Mouse (Mus musculus) adrenal gland, adult (tissue): ENCODE measurements around the gene Utrn.

Experiments
- DNase-seq, 2 experiments: peaks; one replicate each; pipeline ENCODE4 v3.0.0; 2022 to 2023; ENCODE audit warnings: low spot score in 1 of 2; ENCODE audit not compliant: inconsistent age in 2 of 2

Utrn gene

DNA sequence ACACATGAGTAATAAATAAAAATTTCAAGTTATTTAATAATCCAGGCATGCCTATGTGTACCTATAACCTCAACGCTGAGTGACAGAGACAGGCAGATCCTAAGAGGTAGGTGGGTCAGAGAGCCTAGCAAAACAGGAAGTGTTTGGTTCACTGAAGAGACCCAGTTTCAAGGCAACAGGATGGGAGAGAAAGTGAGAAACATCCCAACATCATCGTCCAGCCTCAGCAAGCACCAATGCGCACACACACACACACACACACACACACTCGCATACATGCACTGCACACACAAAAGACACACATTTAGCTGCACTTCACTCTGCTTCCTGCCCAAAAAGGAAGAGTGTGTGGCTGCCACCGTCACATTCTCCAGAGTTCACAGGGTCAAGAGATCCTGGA, 27.7 kb downstream of the Utrn start:
- no peak for DNase-seq

DNA sequence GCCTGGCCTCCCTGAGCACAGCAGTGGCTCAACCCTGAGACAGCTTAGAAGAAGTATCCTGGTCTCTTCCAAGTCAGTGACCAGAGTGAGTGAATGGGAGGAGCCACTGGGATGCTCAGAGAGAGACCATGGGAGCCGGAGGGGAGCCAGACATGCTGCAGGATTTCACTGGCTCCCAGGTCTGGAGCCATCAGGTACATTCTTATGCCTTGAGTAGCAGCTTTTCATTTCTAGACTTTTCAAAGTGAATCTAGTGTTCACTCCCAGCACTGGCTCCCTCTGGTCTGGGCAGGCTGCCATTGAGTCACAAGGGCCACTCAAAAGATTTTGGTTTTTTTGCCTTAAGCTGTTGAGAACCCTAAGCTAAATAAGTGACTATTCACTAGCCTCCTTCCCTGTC, 31.5 kb downstream of the Utrn start:
- DNase-seq: peak in 1 of 2 experiments; percentile 67

DNA sequence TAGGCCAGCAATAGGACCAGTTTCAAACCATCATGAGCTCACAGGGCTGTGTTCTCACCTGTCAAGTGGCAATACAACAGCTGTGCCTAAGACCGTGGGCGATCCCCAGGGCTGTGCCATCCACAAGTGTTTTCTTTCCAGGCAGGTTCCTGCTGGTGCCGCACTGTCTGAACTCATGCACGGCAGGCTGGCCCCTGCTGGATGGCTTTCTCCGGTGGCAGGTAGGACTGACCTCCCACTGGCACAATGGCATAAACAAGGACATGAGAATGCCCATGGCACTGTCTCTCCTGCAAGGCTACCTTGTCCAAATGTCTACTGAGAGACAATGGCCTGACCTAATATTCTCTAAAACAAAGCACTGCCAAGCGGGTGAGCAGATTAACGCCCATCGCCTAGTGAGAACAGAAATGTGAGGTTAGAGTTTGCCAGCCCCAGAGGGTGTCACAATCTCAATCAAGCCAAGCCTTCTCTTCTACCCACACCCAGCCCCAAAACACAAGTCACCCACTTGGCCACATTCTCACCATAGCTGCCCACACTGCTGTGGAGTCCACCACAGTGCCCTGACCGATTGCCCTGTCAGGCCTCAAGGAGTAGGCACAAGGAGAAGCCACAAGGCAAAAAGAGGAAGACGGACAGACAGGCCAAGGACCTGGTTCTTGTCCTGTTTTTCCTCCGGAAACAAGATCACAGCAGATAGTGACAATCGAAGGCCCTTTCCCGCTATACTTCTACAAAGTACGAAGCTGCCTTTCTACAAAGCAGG, 32.9 kb downstream of the Utrn start:
- no peak for DNase-seq

DNA sequence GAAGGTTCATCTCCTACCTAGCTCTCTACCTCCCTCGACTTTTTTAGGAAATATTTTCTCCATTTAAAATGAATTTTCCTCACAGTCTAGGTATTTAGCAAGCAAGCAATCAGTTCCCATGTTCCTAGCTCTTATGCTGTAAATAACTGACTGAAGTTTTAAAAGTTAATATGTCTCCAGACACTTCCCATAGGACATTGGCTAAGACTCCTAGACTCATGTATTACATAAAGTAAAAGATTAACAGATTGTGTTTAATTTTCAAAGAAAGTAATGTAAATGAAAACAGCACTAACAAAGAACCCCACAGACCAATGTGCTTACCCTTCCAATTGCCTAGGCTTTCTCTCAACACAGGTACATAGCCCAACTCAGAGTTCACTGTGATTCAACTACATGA, 35.0 kb downstream of the Utrn start:
- no peak for DNase-seq

DNA sequence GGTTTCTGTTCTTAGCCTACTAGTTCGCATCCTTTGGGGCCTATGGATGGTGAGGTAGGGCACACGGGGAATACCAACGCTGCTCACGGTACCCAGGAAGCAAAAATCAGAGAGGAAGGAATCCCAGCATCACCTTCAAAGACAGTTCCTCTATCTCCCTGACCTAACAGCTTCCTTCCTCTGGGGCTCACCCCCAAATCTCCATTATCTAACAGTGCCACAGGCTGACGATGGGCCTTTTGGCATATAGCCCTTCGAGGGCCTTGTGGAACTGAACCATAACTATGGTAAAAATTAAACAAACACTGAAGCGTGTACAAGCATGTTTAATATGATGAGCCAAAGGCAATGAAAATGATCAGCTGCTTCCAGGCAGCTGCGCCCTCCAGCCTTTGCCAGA, 37.0 kb downstream of the Utrn start:
- no peak for DNase-seq

DNA sequence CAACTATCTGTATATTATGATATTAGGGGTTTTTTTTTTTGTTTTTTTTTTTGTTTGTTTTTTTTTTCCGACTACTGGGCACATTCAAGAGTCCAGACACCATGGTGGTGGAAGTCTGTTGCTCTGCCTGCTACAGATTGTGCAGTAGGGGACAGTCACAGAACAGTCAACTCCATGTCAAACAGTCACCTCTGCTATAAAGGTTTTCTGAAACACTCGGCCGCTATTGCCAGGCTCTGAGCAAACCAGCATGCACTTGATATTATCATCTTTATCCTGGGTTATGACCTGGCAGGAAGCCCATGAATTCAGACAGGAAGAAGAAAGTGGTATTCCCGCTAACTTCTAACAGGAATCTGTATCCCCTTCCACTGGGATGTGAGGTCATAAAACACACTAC, 41.4 kb downstream of the Utrn start:
- DNase-seq: peak in 1 of 2 experiments; percentile 69

DNA sequence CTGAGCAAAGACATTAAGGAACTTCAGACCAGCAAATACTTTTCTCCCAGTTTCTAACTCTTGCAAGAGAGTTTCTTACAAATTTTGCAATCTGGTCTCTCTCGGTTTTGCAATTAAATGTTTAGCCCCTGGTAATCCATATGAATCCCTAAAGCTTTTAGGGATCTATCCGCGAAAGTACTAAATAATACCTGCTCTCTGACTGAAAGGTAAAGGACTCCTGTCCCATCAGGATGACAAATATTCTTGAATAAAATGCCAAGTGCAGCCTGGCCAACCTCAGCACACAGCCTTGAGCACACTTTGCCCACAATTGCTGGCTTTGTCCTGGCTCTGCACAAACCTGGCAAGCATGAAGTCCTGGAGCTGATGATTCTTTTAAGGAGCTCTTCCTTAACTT, 41.9 kb downstream of the Utrn start:
- peak in 1 of 2 experiments; percentile 78 for DNase-seq

DNA sequence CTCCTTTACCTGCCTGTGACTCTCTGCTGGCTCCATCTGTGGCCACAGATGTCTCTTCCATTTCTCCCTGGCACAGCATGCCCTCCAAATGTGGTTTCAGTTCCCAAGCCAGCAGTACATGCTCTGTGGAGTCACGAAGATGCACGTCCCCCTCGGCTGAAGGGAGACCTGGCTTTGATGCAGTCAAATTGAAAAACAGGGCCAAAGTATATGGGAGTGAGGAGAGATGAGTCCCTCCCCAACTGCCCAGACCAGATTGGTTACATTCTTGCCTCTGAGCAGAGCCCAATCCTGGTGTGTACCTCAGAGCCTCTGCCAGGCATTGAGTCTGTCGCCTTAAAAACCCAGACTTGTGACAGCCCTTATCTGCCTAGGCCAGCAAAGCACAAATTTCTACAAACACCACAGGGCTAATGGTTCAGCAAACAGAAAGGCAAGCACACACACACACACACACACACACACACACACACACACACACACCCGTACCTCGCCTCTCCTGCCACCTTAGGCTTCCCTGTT, 42.3 kb downstream of the Utrn start:
- peak in 1 of 2 experiments; percentile 62 for DNase-seq

DNA sequence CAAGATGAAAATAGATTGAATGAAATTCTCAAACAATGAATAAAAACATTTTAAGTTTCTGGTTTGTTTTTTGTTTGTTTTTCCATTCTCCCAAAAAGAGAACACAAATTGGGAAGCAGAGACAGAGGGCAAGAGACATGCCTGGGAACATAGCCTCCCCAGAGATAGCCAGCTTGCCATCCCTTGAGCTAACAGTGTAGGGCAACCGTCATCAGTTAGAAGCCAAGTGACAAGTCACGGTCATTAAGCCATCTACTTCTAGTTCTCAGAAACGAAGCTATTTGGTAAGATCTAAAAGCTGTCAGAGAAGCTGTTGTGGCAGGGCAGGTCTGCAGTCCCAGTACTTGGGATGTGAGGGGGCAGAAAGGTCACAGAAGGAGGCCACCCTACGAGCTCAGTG, 44.8 kb downstream of the Utrn start:
- DNase-seq: peak in 1 of 2 experiments; percentile 70

DNA sequence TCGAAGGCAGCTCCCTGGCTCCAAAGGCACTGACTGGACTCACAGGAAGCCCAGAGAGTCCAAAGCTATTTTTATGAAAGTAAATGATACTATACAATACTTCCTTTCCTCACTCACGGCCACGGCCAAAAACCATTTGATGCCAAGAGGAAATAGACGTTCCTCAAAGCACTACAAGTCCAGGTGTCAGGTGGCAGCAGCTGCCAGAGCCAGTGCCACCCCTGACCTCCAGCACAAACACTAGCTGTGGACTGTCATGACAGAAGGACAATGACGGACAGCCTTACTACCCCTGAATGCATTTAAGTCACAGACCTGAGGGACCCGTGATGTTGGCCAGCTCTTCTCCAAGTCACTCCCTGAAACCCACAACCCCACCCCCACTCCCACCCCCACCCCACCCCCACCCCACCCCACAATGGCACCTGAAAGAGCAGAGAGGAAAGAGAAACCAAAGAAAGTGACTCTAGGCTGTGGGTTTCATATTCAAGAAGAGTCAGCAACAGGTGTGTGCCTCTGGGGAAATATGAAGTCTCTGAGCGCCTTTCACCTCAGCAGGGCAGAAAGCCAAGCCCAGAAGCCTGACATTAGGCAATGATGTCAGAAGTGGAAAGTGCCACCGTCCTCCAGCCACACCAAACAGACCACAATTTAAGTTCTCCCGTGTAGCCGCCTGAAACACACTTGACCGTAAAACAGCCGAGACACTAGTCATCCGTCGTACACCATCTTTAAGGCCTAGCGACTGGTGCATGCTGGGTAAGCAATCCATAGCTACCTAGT, 45.5 kb downstream of the Utrn start:
- DNase-seq: peak in 1 of 2 experiments; percentile 50

DNA sequence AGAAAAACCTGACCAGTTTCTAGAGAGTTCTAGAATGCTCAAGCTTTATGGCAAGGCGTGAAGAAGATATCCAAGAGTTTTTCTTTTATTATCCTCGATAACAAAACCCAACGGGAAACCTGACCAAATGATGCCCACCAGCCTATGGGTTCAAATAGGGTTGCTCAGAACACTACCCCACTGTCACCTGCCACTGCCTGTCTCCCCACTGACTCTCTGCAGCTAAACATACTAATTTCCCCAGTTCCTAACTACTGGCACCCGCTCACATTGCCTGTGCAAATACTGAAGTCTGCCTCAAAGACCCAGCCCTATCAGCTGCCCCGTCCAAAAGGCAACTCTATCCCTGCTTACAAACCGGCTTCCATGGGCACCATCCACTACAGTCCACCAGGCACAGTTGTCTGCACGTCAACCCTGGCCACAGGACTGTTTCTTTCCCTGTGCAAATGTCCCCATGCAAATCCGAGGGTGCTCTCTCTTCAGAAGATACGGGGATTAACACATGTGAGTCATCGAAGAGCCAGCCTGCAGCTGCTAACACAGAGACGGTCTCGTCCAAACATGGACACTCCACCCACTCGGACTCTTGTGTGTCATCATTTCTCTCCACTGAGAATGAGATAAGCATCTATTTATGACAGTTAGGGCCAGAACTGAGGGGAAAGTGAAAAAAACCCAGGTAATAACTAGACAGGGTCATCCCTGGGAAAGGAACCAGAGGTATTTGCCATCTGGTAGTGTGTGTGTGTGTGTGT, 48.0 kb downstream of the Utrn start:
- peak; percentile 75 to 88 for DNase-seq

DNA sequence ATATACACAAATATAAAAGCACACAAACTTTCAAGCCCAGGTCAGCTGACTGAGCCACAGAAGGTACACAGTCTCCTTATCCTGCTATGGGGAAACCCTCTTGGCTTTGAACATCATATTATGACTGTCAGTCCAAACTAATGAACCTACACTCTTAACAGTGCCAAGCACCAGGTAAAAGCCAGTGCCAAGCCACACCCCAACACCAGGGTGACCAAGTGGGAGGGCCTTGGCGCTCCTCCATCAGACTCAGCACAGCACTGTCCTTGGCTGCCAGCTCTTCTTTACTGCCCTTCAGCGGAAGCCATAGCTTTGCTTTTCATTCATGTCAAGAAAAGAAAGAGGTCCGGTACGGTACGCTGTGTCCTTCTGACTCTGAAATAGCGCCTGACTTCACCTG, 51.8 kb downstream of the Utrn start:
- peak; percentile 88 to 97 for DNase-seq

DNA sequence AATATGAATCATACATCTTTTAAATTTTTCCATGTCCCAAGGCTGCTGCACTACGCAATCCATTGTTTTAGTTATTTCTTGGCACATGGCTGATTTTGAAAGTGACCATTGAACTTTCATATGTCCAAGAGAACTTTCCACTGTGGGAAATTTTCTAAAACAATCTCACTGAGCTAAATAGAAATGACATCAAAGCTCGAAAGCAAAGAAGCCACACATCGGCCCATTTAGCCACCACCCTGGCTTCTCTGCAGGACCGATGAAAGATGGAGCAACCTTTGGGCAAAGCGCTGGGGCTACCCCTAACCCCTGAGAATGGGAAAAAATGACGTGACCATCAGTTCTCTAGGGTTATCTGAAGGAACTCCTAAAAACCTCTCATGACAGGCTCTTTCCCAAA, 52.6 kb downstream of the Utrn start:
- peak in 1 of 2 experiments; percentile 70 for DNase-seq

DNA sequence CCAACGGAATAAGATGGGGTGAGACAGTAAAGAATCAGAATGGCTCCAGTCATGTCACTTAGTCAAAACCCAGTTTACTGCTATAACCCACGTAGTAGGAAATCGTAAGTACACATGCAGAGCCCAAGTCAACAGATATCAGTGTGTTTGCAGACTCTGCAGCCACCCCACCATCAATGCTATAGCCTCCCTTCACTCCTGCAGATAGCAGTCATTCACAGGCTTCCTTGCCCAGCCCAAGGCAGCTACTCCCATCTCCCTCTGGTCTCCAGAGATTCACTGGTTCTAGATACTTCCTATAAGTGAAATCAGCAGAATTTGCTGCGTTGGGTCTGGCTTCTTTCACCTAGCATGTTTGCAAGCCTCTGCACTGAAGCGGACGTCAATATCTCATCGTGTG, 54.8 kb downstream of the Utrn start:
- no peak for DNase-seq

DNA sequence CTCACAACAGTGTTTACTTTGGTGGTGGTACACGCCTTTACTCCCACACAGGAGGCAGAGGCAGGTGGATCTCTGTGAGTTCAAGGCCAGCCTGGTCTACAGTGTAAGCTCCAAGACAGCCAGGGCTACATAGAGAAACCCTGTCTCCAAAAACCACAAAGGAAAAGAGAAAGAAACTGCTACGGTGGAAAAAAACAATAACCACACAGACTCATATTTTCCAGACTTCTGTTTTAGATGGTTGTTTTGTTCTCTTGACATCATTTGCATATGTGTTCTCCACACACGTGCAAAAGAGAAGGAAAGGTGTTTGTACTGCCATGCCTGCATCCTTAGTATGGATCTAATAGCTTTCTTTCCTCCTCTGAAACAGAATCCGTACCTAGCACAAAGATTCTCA, 55.3 kb downstream of the Utrn start:
- DNase-seq: no peak

DNA sequence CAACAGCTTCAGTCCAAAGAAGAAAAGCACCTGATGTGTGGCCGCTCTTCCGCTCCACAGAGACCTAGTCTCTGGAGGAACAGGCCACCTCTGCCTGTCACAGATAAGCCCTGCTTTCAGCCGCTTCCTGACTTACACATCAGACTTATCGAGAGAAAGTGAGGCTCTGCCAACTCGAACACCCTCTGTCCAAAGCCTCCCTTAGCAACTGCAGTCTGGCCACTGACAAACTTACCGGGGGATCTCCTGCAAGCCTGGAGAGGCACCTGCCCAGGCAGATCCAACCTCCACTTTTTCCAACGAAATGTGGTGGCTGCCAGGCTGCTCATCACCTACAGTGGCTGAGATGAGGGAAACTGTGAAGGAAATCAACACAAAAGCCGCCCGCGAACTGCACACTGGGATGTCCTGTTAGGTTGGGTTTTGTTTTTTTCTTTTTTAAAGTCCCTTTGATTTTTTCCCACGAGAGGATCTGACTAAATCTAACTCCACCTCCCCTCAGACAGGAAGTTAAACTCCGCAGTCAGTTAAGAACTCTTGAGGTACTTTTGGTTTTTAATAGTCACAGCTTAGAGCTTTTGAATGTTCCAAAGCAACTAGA, 55.9 kb downstream of the Utrn start:
- DNase-seq: peak in 1 of 2 experiments; percentile 73

DNA sequence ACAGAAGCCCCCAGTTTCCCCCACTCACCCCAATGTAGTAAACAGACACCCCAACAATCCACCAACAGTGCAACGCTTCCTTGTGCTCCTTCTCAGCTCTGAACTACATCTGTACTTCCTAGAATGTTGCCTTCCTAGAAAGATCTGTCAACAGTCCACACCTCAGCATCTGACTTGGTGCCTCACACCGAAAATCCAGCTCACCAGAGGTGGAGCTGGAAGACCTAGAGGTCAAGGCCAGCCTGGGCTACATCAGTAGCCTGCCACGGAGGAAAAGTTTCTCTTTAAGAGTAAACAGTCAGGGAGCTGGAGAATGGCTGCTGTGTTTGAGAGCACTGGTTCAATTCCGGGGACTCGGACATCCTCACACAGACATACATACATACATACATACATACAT, 56.5 kb downstream of the Utrn start:
- peak in 1 of 2 experiments; percentile 77 for DNase-seq

DNA sequence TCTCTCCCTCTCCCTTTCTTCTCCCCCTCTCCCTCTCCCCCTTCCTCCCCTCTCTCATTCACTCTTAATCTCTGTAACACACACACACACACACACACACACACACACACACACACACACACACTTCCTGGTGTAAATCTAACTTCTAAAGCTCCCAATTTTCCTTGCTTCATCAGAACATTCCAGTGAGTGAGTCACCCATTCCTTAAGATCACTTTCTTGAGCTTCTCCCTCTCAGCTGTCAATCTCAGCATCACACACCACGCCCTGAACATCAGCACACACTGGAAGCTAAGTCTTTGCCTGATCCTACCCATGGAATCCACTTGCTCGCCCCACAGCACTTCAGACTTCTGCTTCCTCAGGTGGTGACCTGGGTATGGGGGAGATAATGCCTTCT, 58.3 kb downstream of the Utrn start:
- no peak for DNase-seq

DNA sequence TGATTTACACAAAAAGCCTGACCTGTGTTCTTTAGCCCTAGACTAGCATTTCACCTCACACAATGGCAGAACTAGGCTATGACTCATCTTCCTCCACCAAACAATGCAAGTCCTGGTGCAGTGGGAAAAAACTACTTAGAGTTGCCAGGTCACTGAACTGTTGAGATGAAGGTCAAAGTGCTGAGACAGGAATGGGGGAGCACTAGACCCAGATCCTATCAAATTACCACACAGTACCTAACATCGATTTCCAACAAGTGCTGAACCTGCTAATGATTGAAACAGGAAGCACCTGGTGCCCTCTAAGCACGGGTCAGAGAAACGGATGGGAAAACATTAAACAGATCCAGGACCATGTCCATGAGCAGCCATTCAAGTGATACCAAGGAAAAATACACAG, 59.5 kb downstream of the Utrn start:
- DNase-seq: peak in 1 of 2 experiments; percentile 67

DNA sequence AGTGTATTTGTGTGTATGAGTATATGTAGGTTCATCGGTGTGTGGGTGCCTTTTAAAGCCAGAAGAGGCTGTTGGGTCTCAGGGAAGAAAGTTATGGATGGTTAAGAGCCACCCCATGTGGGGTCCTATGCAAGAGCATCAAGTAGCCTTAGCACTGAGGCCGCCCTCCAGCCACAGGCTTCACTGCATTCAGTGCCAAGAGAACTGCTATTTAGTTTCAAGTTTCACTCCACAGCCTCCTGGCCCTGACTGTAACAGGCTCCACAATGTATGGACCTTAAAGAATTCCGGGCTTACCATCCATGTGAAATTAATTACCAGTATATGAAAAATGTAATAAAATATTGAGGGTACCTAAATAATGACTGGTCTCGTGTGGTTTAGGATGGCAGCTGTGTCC, 60.7 kb downstream of the Utrn start:
- no peak for DNase-seq

DNA sequence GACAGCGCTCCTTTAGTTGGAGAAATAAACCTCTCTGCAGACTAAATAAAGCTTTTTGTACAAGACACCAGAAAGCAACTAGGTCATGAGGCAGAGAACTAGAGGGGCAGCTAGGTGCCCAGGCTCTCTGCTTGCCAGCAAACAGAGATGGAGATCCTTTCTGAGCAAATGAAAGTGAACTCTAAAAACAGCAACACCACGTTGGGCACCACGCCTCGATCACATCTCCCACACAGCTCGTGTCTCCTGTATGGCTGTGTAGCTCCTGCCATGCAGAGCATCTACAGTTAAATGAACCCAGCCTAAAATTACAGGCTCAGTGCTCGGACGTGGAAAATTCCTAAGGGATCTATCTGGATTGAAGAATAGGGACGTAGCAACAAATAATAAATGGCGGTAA, 61.5 kb downstream of the Utrn start:
- DNase-seq: no peak
